Mouse (Mus musculus) MEL (cell line): ENCODE measurements around the gene Brms1. TPM values are rescaled to one million over a fixed set of nuclear protein-coding genes. Genes with fewer than 3 reads are reported as not detected.

ENCODE experiments used
- DNase-seq: peaks from one replicate; pipeline ENCODE4 v3.0.0; 2011; ENCODE audit warnings: low read depth, low spot score
- H3K27ac ChIP-seq: 2 replicates; pipeline ENCODE4 v1.5.1; 2012; ENCODE audit warnings: low read depth, mild to moderate bottlenecking, control low read depth, low read length, moderate library complexity; ENCODE audit not compliant: control insufficient read depth
- H3K27me3 ChIP-seq, 2 experiments: fragments of 150-350 bp in 1 of 2; sonication (generic) in 1 of 2; 2 replicates each; pipeline ENCODE4 v1.6.1; 2012; ENCODE audit warnings: low read length in 2 of 2, mild to moderate bottlenecking in 2 of 2, improper control_type of control experiment in 1 of 2, moderate library complexity in 1 of 2; ENCODE audit not compliant: insufficient read depth in 2 of 2, control insufficient read depth in 1 of 2
- H3K36me3 ChIP-seq, 2 experiments: 2 replicates each; pipeline ENCODE4 v1.6.1; 2012 to 2014; ENCODE audit warnings: low read length in 2 of 2, improper control_type of control experiment in 1 of 2, inconsistent platforms in 1 of 2, mild to moderate bottlenecking in 1 of 2; ENCODE audit not compliant: insufficient read depth in 2 of 2, control insufficient read depth in 1 of 2
- H3K4me1 ChIP-seq, 2 experiments: fragments of 150-350 bp in 1 of 2; sonication (generic) in 1 of 2; 2 replicates each; pipeline ENCODE4 v1.6.1; 2012; ENCODE audit warnings: low read length in 2 of 2, improper control_type of control experiment in 1 of 2, mild to moderate bottlenecking in 1 of 2; ENCODE audit not compliant: insufficient read depth in 2 of 2, control insufficient read depth in 1 of 2
- H3K4me3 ChIP-seq, 2 experiments: fragments of 150-350 bp in 1 of 2; sonication (generic) in 1 of 2; 2 replicates each; pipeline ENCODE4 v1.5.1; 2012; ENCODE audit warnings: low read depth in 2 of 2, low read length in 2 of 2, mild to moderate bottlenecking in 2 of 2, moderate library complexity in 2 of 2, control low read depth in 1 of 2, improper control_type of control experiment in 1 of 2; ENCODE audit not compliant: control insufficient read depth in 1 of 2, insufficient read depth in 1 of 2
- H3K79me2 ChIP-seq: 2 replicates; pipeline ENCODE4 v1.6.1; 2012; ENCODE audit warnings: mild to moderate bottlenecking, low read length, moderate library complexity; ENCODE audit not compliant: control insufficient read depth, poor library complexity, insufficient read depth
- H3K9ac ChIP-seq: 2 replicates; pipeline ENCODE4 v1.6.1; 2012; ENCODE audit warnings: low read depth, mild to moderate bottlenecking, control low read depth, low read length, moderate library complexity; ENCODE audit not compliant: control insufficient read depth, poor library complexity, severe bottlenecking
- H3K9me3 ChIP-seq: fragments of 150-350 bp; sonication (generic); replicated peaks from 2 replicates; pipeline ENCODE4 v1.6.1; 2012; ENCODE audit warnings: mild to moderate bottlenecking, low read length, improper control_type of control experiment, moderate library complexity; ENCODE audit not compliant: insufficient read depth
- BHLHE40 ChIP-seq: IDR thresholded peaks from 2 replicates; pipeline ENCODE4 v1.6.1; 2012; ENCODE audit warnings: low read depth, mild to moderate bottlenecking, inconsistent platforms, low read length, improper control_type of control experiment, borderline replicate concordance
- CHD2 ChIP-seq: IDR thresholded peaks from 2 replicates; pipeline ENCODE4 v1.6.1; 2011; ENCODE audit warnings: low read length, improper control_type of control experiment
- CTCF ChIP-seq, 3 experiments: IDR thresholded peaks in 2 of 3; conservative IDR thresholded peaks in 1 of 3; 2 replicates each; pipeline ENCODE4 v1.5.1; 2011 to 2012; ENCODE audit warnings: low read length in 3 of 3, low read depth in 2 of 3, mild to moderate bottlenecking in 2 of 3, improper control_type of control experiment in 1 of 3, inconsistent platforms in 1 of 3, mixed read lengths in 1 of 3, moderate library complexity in 1 of 3; ENCODE audit not compliant: control insufficient read depth in 1 of 3, insufficient read depth in 1 of 3, poor library complexity in 1 of 3, severe bottlenecking in 1 of 3
- E2F4 ChIP-seq: IDR thresholded peaks from 2 replicates; pipeline ENCODE4 v1.6.1; 2011; ENCODE audit warnings: low read depth, low read length, improper control_type of control experiment, borderline replicate concordance
- ELF1 ChIP-seq: IDR thresholded peaks from 2 replicates; pipeline ENCODE4 v1.6.1; 2014; ENCODE audit warnings: low read depth, mild to moderate bottlenecking, inconsistent platforms, low read length, improper control_type of control experiment, moderate library complexity
- EP300 ChIP-seq, 2 experiments: IDR thresholded peaks; 2 replicates each; pipeline ENCODE4 v1.6.1; 2011; ENCODE audit warnings: improper control_type of control experiment in 2 of 2, low read length in 2 of 2, low read depth in 1 of 2, mild to moderate bottlenecking in 1 of 2
- ETS1 ChIP-seq: IDR thresholded peaks from 2 replicates; pipeline ENCODE4 v1.6.1; 2012; ENCODE audit warnings: low read depth, mild to moderate bottlenecking, inconsistent platforms, low read length, improper control_type of control experiment, moderate library complexity
- GABPA ChIP-seq: IDR thresholded peaks from 2 replicates; pipeline ENCODE4 v1.6.1; 2012; ENCODE audit warnings: low read depth, mild to moderate bottlenecking, inconsistent platforms, low read length, improper control_type of control experiment, moderate library complexity
- GATA1 ChIP-seq: IDR thresholded peaks from 2 replicates; pipeline ENCODE4 v1.6.1; 2011; ENCODE audit warnings: low read depth, low read length, improper control_type of control experiment
- HCFC1 ChIP-seq: IDR thresholded peaks from 2 replicates; pipeline ENCODE4 v1.6.1; 2012; ENCODE audit warnings: low read depth, mild to moderate bottlenecking, inconsistent platforms, low read length, improper control_type of control experiment, moderate library complexity
- JUND ChIP-seq: IDR thresholded peaks from 2 replicates; pipeline ENCODE4 v1.6.1; 2011; ENCODE audit warnings: low read depth, mild to moderate bottlenecking, improper control_type of control experiment, low read length
- KAT2A ChIP-seq: conservative IDR thresholded peaks from 2 replicates; pipeline ENCODE4 v1.6.1; 2012; ENCODE audit warnings: low read depth, low read length, improper control_type of control experiment, inconsistent platforms
- MAFK ChIP-seq: IDR thresholded peaks from 2 replicates; pipeline ENCODE4 v1.6.1; 2011; ENCODE audit warnings: low read depth, mild to moderate bottlenecking, low read length, improper control_type of control experiment, borderline replicate concordance
- MAX ChIP-seq: IDR thresholded peaks from 2 replicates; pipeline ENCODE4 v1.6.1; 2011; ENCODE audit warnings: low read length, improper control_type of control experiment
- MEF2A ChIP-seq: IDR thresholded peaks from 2 replicates; pipeline ENCODE4 v1.6.1; 2014; ENCODE audit warnings: low read depth, mild to moderate bottlenecking, inconsistent platforms, low read length, improper control_type of control experiment; ENCODE audit not compliant: poor library complexity, insufficient replicate concordance, severe bottlenecking; ENCODE audit errors: extremely low read depth
- MXI1 ChIP-seq: IDR thresholded peaks from 2 replicates; pipeline ENCODE4 v1.6.1; 2011; ENCODE audit warnings: mild to moderate bottlenecking, low read depth, low read length, improper control_type of control experiment
- MYB ChIP-seq: IDR thresholded peaks from 2 replicates; pipeline ENCODE4 v1.6.1; 2011; ENCODE audit warnings: mild to moderate bottlenecking, low read depth, low read length, improper control_type of control experiment
- MYC ChIP-seq: IDR thresholded peaks from 2 replicates; pipeline ENCODE4 v1.6.1; 2011; ENCODE audit warnings: low read depth, mild to moderate bottlenecking, low read length, improper control_type of control experiment, moderate library complexity
- NELFE ChIP-seq: IDR thresholded peaks from 2 replicates; pipeline ENCODE4 v1.6.1; 2011; ENCODE audit warnings: low read depth, low read length, improper control_type of control experiment
- NRF1 ChIP-seq: IDR thresholded peaks from 2 replicates; pipeline ENCODE4 v1.6.1; 2014; ENCODE audit warnings: low read depth, mild to moderate bottlenecking, inconsistent platforms, low read length, improper control_type of control experiment, moderate library complexity; ENCODE audit not compliant: poor library complexity, insufficient read depth, severe bottlenecking
- POLR2AphosphoS5 ChIP-seq: IDR thresholded peaks from 2 replicates; pipeline ENCODE4 v1.6.1; 2012; ENCODE audit warnings: low read depth, borderline replicate concordance, mild to moderate bottlenecking, inconsistent platforms, low read length, moderate library complexity, mixed read lengths
- RCOR1 ChIP-seq: IDR thresholded peaks from 2 replicates; pipeline ENCODE4 v1.6.1; 2012; ENCODE audit warnings: low read depth, mild to moderate bottlenecking, inconsistent platforms, low read length, improper control_type of control experiment
- SIN3A ChIP-seq: IDR thresholded peaks from 2 replicates; pipeline ENCODE4 v1.6.1; 2012; ENCODE audit warnings: low read length, improper control_type of control experiment, inconsistent platforms
- SMC3 ChIP-seq: IDR thresholded peaks from 2 replicates; pipeline ENCODE4 v1.6.1; 2011; ENCODE audit warnings: low read depth, low read length, improper control_type of control experiment
- TAL1 ChIP-seq: IDR thresholded peaks from 2 replicates; pipeline ENCODE4 v1.6.1; 2012; ENCODE audit warnings: mild to moderate bottlenecking, inconsistent platforms, low read length, moderate library complexity, mixed read lengths
- TBP ChIP-seq: IDR thresholded peaks from 2 replicates; pipeline ENCODE4 v1.8.0; 2011; ENCODE audit warnings: low read depth, low read length, improper control_type of control experiment
- TCF12 ChIP-seq: IDR thresholded peaks from 2 replicates; pipeline ENCODE4 v1.6.1; 2014; ENCODE audit warnings: low read depth, mild to moderate bottlenecking, inconsistent platforms, low read length, improper control_type of control experiment, moderate library complexity
- UBTF ChIP-seq: IDR thresholded peaks from 2 replicates; pipeline ENCODE4 v1.6.1; 2012; ENCODE audit warnings: low read depth, mild to moderate bottlenecking, inconsistent platforms, low read length, improper control_type of control experiment, moderate library complexity, borderline replicate concordance; ENCODE audit not compliant: insufficient read depth
- USF1 ChIP-seq: IDR thresholded peaks from 2 replicates; pipeline ENCODE4 v1.6.1; 2014; ENCODE audit warnings: low read depth, mild to moderate bottlenecking, inconsistent platforms, low read length, improper control_type of control experiment, moderate library complexity
- USF2 ChIP-seq, 2 experiments: IDR thresholded peaks; 2 replicates each; pipeline ENCODE4 v1.6.1; 2011 to 2012; ENCODE audit warnings: improper control_type of control experiment in 2 of 2, low read length in 2 of 2, borderline replicate concordance in 1 of 2, inconsistent platforms in 1 of 2, low read depth in 1 of 2, mild to moderate bottlenecking in 1 of 2; ENCODE audit not compliant: insufficient read depth in 1 of 2
- ZC3H11A ChIP-seq: IDR thresholded peaks from 2 replicates; pipeline ENCODE4 v1.6.1; 2012; ENCODE audit warnings: low read depth, mild to moderate bottlenecking, inconsistent platforms, low read length, improper control_type of control experiment
- ZKSCAN1 ChIP-seq: IDR thresholded peaks from 2 replicates; pipeline ENCODE4 v1.6.1; 2012; ENCODE audit warnings: low read depth, mild to moderate bottlenecking, inconsistent platforms, low read length, improper control_type of control experiment, moderate library complexity
- ZMIZ1 ChIP-seq: IDR thresholded peaks from 2 replicates; pipeline ENCODE4 v1.6.1; 2012; ENCODE audit warnings: low read depth, mild to moderate bottlenecking, inconsistent platforms, low read length, improper control_type of control experiment, moderate library complexity
- ZNF384 ChIP-seq: IDR thresholded peaks from 2 replicates; pipeline ENCODE4 v1.6.1; 2012; ENCODE audit warnings: low read depth, mild to moderate bottlenecking, inconsistent platforms, low read length, improper control_type of control experiment
- polyA plus RNA-seq, 2 experiments: library from polyadenylated mRNA; stranded (reverse) in 1 of 2; unstranded in 1 of 2; fragments of >175 nt in 1 of 2; fragments of >200 nt in 1 of 2; gene quantifications; 2 replicates each; pipeline versions ENCODE4 v1.2.1 to v1.2.4; 2012; ENCODE audit warnings: low replicate concordance in 2 of 2, low read depth in 1 of 2; ENCODE audit not compliant: insufficient read length in 2 of 2, insufficient read depth in 1 of 2, missing spikeins in 1 of 2
- total RNA-seq: library from RNA; depleted of rRNA; stranded (reverse); fragments of 300-350 nt; gene quantifications from 2 replicates; pipeline ENCODE4 v1.2.3, GENCODE M21; 2012

Brms1 gene
- total and polyA plus RNA-seq, 3 experiments: 29.6 to 78.6 TPM; not detected in 1

DNA sequence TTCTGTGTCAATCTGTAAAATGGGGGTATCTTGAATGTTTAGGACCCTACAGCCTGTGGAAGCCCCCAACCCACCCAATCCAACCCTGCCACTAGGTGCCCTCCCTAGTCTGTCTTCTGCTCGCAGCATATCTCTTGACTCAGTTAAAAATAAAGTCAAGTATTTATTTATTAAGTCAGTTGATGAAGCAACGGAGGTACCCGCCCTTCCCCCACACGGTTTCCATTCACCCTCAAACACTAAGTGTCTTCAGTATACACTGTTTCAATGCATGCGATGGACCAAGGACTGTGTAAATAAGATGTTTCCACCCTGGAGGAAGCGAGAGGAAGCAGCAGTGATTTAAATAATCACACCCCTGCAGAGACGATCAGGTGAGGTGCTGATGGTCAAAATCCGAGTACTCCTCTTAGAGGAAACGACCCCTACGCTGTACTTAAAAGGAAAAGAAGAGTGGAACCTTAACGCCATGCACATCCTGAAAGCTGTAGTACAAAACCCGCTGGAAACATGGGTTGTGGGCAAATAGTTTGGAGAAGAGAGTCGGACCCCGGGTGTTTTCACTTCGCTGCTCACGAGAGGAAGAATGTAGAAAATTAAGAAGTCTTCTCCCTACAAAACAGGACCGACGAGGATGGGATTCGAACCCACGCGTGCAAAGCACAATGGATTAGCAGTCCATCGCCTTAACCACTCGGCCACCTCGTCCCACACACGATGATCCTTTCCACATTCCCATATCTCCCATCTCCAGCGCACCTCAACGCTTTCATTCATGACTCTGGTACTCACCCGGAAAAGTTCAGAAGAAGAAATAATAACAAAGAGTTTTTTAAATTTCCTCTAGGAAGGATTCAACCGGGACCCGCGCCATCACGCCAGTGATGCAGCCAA lies 3.2 kb upstream of the Brms1 start:
- H3K36me3 ChIP-seq: peaks cover 0 to 7% of the 10 kb centered on the region in 2 experiments; a peak in 1 of 4 replicates
- no peak for TF ChIP-seq MYB
- TF ChIP-seq ZC3H11A: no peak
- no peak for TF ChIP-seq CTCF (IDR thresholded peaks at IDR 0.05 in 2 of 3, conservative IDR thresholded peaks at IDR 0.05 in 1 of 3; ENCODE audit: control insufficient read depth in 1 of 3, insufficient read depth in 1 of 3, low read depth in 2 of 3, low read length in 3 of 3, poor library complexity in 1 of 3, severe bottlenecking in 1 of 3)
- no peak for TF ChIP-seq SMC3
- no peak for TF ChIP-seq MAX
- TF ChIP-seq BHLHE40: peak; percentile 5; the same call in 1 of the 2 replicates
- TF ChIP-seq KAT2A: peak; percentile 69; the same call in 1 of the 2 replicates
- no peak for TF ChIP-seq MXI1
- TF ChIP-seq MEF2A: no peak
- TF ChIP-seq ZNF384: no peak
- no peak; the same call in 1 of the 2 replicates for TF ChIP-seq RCOR1
- TF ChIP-seq CHD2: no peak
- peak; percentile 56 for TF ChIP-seq SIN3A
- no peak for TF ChIP-seq ZMIZ1
- TF ChIP-seq USF1: no peak
- no peak for TF ChIP-seq GABPA
- no peak for TF ChIP-seq JUND
- no peak for TF ChIP-seq EP300 (IDR thresholded peaks at IDR 0.05; ENCODE audit: low read depth in 1 of 2, low read length in 2 of 2)
- TF ChIP-seq TBP: peak; percentile 100
- TF ChIP-seq MYC: no peak
- peak; percentile 99 for TF ChIP-seq MAFK
- no peak for TF ChIP-seq TAL1
- no peak for TF ChIP-seq ZKSCAN1
- no peak for TF ChIP-seq USF2 (IDR thresholded peaks at IDR 0.05; ENCODE audit: borderline replicate concordance in 1 of 2, insufficient read depth in 1 of 2, low read depth in 1 of 2, low read length in 2 of 2)
- no peak for TF ChIP-seq TCF12
- TF ChIP-seq POLR2AphosphoS5: no peak
- TF ChIP-seq HCFC1: no peak
- TF ChIP-seq ELF1: peak; percentile 79
- no peak for TF ChIP-seq E2F4
- no peak for TF ChIP-seq UBTF
- TF ChIP-seq GATA1: no peak
- no peak for TF ChIP-seq ETS1
- TF ChIP-seq NRF1: peak; percentile 30; the same call in 1 of the 2 replicates
- TF ChIP-seq NELFE: no peak
- TF ChIP-seq, all 39 proteins: peak for 7
- Histone ChIP-seq H3K27ac (peak overlapping the region; percentile 5; the same call in 1 of the 2 replicates), H3K27me3 (no peaks in the 10 kb centered on the region), H3K9ac (peak overlapping the region; percentile 78), H3K4me3 (peak overlapping the region; percentile 57 to 87), H3K9me3 (no peaks in the 10 kb centered on the region), H3K4me1 (peaks cover 2 to 18% of the 10 kb centered on the region in 2 experiments), H3K79me2 (peaks cover 21% of the 10 kb centered on the region)
- peak; percentile 88 for DNase-seq
